Mouse (Mus musculus) forebrain, embryonic 14.5 days (tissue): Measurements from ENCODE around the gene Herc4. TPM values are rescaled to one million over a fixed set of nuclear protein-coding genes. Genes with fewer than 3 reads are reported as not detected.

ENCODE experiments used
- ATAC-seq: fragments of 200-750 bp; cut with Nextera tagmentation; 2 replicates; pipeline ENCODE4 v1.8.0; 2017; ENCODE audit warnings: mild to moderate bottlenecking, moderate library complexity
- DNase-seq: peaks from one replicate; pipeline ENCODE4 v3.0.0-alpha.2; 2015; ENCODE audit warnings: low spot score
- H3K27ac ChIP-seq: fragments of 300-500 bp; sonication (generic); 2 replicates; pipeline ENCODE4 v1.5.1; 2014; ENCODE audit warnings: low read depth, mild to moderate bottlenecking, control low read depth, low read length, moderate library complexity
- H3K27me3 ChIP-seq: fragments of 300-500 bp; sonication (generic); replicated peaks from 2 replicates; pipeline ENCODE4 v1.6.1; 2014; ENCODE audit warnings: low read length, control low read depth, mixed read lengths; ENCODE audit not compliant: control insufficient read depth, insufficient read depth
- H3K36me3 ChIP-seq: fragments of 300-500 bp; sonication (generic); 2 replicates; pipeline ENCODE4 v1.6.1; 2014; ENCODE audit warnings: low read length, control low read depth; ENCODE audit not compliant: control insufficient read depth, insufficient read depth
- H3K4me1 ChIP-seq: fragments of 300-500 bp; sonication (generic); 2 replicates; pipeline ENCODE4 v1.6.1; 2014; ENCODE audit warnings: antibody characterized with exemption, low read length, control low read depth; ENCODE audit not compliant: control insufficient read depth, insufficient read depth
- H3K4me2 ChIP-seq: fragments of 300-500 bp; sonication (generic); 2 replicates; pipeline ENCODE4 v1.6.1; 2014; ENCODE audit warnings: mild to moderate bottlenecking, control low read depth, low read length
- H3K4me3 ChIP-seq: fragments of 300-500 bp; sonication (generic); 2 replicates; pipeline ENCODE4 v1.5.1; 2014; ENCODE audit warnings: low read depth, low read length, control low read depth
- H3K9ac ChIP-seq: fragments of 300-500 bp; sonication (generic); 2 replicates; pipeline ENCODE4 v1.6.1; 2014; ENCODE audit warnings: mild to moderate bottlenecking, low read length, control low read depth, moderate library complexity
- H3K9me3 ChIP-seq: fragments of 300-500 bp; sonication (generic); replicated peaks from 2 replicates; pipeline ENCODE4 v1.6.1; 2016; ENCODE audit warnings: low read length, control low read depth, mixed read lengths; ENCODE audit not compliant: control insufficient read depth
- WGBS: fragments of 180-500 bp; shearing (Covaris S2); extraction: QIAGEN DNeasy Blood & Tissue Kit; methylation state at CpG from one replicate; pipeline ENCODE4 v1.1.7; 2014; 5-methylcytosine and 5-hydroxymethylcytosine counted together
- polyA plus RNA-seq: library from polyadenylated mRNA; unstranded; fragments of >200 nt; fragmentation: Nextera tagmentation; extraction: Ambion mirVana; gene quantifications from 2 replicates; pipeline ENCODE4 v1.2.1, GENCODE M21; 2014

Herc4 gene
- polyA plus RNA-seq, 1 experiment from 2014 or later, result 36.6 TPM

DNA sequence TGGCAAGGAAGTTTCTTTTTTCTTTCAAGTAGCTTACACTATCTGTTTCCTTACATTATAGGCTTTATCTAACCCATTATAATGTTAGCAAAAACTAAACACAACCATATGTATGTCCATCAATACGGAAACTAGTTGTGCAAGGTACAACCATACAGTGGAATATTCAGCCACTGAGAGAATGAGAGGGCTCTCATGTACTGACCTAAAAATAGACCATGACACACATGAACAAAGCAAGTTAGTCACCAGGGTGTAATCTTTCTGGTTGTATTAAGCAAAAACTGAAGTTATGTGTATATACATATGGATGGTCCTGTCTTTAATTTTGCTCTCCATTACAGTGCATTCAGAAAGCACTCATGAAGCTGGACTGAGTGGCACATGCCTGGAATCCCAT, 83.5 kb downstream of the Herc4 start:
- whole genome bisulfite sequencing, result 100% methylated on average over 1 of the region's 1 CpGs

DNA sequence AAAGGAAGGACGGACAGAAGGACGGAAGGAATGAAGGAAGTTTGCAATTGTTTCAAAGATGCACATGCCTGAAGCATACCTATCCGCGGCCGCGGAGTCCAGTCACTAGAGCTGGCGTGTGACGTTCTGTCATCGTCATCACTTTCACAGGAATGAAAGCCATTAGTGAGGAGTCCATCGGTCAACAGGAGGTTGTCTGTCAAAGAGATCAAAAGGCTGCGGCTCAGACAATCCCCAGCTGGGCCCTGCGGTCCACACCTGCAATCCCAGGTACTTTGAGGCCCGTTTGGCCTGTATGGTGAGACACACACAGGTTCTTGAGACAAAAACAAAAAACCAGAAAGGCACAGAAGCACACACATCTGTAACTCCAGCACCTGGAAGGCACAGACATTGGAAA, 93.3 kb downstream of the Herc4 start:
- no peak for ATAC-seq
- 64% methylated on average over 13 of the region's 13 CpGs for WGBS
- peak overlapping the region; percentile 17; the same call in 1 of the 2 replicates for H3K9ac ChIP-seq
- H3K4me1 ChIP-seq, result peaks cover 16% of the 10 kb centered on the region
- H3K9me3 ChIP-seq, result no peaks in the 10 kb centered on the region
- peak overlapping the region; percentile 59 for H3K4me2 ChIP-seq
- peaks cover 18% of the 10 kb centered on the region for H3K36me3 ChIP-seq
- no peak for DNase-seq
- no peaks in the 10 kb centered on the region for H3K27me3 ChIP-seq
- H3K4me3 ChIP-seq, result peak overlapping the region; percentile 74
- no peak overlapping the region for H3K27ac ChIP-seq

More for the DNA sequence above, 83.5 kb downstream of the Herc4 start:
- Histone ChIP-seq H3K4me3 (no peak overlapping the region), H3K9ac (no peak overlapping the region), H3K4me2 (no peak overlapping the region), H3K36me3 (peaks cover 65% of the 10 kb centered on the region), H3K9me3 (no peaks in the 10 kb centered on the region), H3K27ac (no peak overlapping the region), H3K27me3 (no peaks in the 10 kb centered on the region), H3K4me1 (no peaks in the 10 kb centered on the region)
- DNase-seq (no peak), ATAC-seq (no peak)

DNA sequence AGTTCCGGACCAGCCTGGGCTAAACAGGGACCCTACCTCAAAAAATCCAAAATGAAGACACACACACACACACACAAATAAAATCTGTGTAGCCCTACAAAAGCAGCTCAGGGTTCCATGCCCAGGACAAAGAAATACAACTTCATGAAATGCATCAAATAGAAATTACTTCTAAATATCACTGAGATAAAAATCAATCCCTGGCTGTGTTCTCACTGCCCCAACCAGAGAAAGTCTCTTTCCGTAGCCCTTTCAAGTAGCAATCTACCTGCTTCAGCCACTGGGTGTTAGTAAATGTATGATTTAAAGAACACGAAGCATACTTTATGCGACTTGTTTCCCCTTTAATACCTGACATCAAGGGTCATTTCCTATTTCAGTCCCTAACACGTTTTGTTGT, 93.7 kb downstream of the Herc4 start:
- peak overlapping the region; percentile 59 for H3K4me2 ChIP-seq
- no peaks in the 10 kb centered on the region for H3K9me3 ChIP-seq
- H3K27me3 ChIP-seq, result no peaks in the 10 kb centered on the region
- no peak overlapping the region for H3K27ac ChIP-seq
- DNase-seq, result no peak
- 22% methylated on average over 5 of the region's 5 CpGs for WGBS
- peak overlapping the region; percentile 17; the same call in 1 of the 2 replicates for H3K9ac ChIP-seq
- ATAC-seq, result no peak
- peak overlapping the region; percentile 74 for H3K4me3 ChIP-seq
- H3K4me1 ChIP-seq, result peaks cover 16% of the 10 kb centered on the region
- H3K36me3 ChIP-seq, result peaks cover 17% of the 10 kb centered on the region

DNA sequence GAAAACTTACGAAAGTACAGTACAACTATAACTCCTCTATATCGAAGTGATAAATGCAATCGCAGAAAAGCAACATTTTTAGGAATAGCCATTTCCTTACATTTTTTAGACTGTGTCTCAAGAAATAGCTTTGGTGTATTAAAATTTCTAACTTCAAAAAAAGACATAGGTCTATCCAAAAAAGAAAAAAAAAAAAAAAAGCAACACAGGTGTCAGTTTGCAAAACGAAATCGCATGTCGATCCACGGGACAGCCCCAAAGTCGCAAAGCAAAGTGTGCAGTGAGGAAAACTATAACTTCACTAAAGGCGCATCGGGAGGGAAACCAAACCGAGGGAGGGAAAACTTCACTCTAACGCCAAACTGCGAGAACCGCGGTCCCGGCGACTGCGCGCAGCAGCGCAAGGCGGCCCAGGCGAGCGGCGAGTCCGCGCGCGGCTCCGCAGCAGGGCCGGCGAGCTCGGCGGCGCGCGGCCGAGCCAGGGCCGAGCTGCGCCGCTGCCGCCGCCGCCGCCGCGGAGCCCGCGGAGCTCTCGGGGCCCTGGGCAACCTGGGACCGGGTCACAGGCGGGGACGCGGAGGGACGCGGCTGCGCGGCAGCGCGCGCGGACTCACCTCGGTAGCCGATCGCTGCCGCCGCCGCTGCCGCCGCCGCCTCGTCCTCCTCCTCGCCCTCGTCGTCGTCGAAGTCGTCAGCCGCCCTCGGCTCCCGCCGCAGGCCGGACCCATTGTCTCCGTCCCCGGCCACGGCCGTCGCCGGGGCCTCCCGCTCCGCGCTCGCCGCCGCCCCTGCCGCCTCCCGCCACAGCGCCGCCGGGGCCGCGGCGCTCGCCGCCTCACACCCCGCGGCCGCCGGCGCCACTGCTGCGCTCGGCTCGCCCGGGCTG, 94.6 kb downstream of the Herc4 start:
- H3K27me3 ChIP-seq, result no peaks in the 10 kb centered on the region
- H3K9me3 ChIP-seq, result no peaks in the 10 kb centered on the region
- peak overlapping the region; percentile 90 for H3K9ac ChIP-seq
- peak overlapping the region; percentile 59 for H3K4me2 ChIP-seq
- H3K27ac ChIP-seq, result peak overlapping the region; percentile 90
- WGBS, result under 1% methylated on average over 71 of the region's 113 CpGs
- peak; percentile 84 for ATAC-seq
- DNase-seq, result peak; percentile 65
- H3K36me3 ChIP-seq, result peaks cover 12% of the 10 kb centered on the region
- H3K4me1 ChIP-seq, result peaks cover 16% of the 10 kb centered on the region
- H3K4me3 ChIP-seq, result peak overlapping the region; percentile 74

DNA sequence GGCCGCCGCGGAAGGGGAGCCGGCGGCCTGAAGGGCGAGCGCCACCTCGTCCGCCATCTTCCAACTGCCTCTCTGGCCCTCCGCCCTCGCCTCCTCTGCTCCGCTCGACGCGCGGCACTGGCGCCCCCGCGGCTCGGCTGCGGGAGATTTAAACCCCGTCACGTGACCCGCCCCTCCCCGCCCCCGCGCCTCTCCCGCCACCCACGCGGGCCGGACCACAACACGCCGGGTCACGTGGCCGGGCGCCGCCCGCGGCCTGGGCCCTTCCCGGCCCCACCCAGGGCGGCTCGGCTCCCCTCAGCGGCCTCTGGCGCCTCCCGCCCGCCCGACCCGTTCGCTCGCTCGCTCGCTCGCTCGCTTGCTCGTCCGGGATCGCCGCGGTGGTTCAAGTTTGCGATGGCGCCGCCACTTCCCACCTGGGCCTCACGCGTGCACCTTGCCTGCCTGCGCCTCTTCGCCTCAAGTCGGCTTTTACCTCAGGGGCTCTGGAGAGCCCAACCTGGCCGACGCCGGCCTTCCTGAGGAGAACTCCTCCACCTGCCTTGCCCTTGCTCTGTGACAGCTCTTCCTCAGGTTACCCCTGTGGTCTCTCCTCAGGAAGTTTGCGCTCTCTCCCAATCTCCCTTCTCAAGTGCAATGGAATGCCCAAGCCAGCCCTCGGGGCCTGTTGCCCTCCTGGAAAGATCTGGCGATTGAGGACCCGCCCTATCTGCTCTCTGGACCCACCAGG, 95.5 kb downstream of the Herc4 start:
- WGBS, result 3% methylated on average over 46 of the region's 74 CpGs
- peak overlapping the region; percentile 90 for H3K9ac ChIP-seq
- H3K27ac ChIP-seq, result peak overlapping the region; percentile 90
- DNase-seq (peak; percentile 91), ATAC-seq (peak; percentile 94)
- H3K27me3 ChIP-seq, result no peaks in the 10 kb centered on the region
- peaks cover 4% of the 10 kb centered on the region; the same call in 1 of the 2 replicates for H3K36me3 ChIP-seq
- H3K4me1 ChIP-seq, result peaks cover 16% of the 10 kb centered on the region
- H3K4me3 ChIP-seq, result peak overlapping the region; percentile 74
- H3K9me3 ChIP-seq, result no peaks in the 10 kb centered on the region
- H3K4me2 ChIP-seq, result peak overlapping the region; percentile 59

DNA sequence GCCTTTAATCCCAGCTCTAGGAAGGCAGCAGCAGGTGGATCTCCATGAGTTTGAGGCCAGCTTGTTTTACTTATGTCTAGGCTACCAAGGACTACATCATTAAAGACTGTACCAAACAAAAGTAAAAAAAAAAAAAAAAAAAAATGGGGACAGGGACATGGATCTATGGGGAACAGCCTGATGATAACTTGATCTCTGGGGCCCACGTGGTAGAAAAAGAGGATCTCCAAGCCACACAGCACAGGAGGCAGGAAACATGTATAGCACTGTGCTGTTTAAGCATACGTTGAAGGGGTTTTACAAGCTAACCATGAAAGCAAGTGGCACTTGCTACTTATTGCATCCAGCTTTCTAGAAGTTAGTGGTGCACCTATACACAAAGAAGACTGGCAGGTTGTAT, 97.7 kb downstream of the Herc4 start:
- no peak for ATAC-seq
- no peaks in the 10 kb centered on the region for H3K9me3 ChIP-seq
- H3K27ac ChIP-seq, result no peak overlapping the region
- no peak overlapping the region for H3K9ac ChIP-seq
- WGBS, result 85% methylated on average over 2 of the region's 2 CpGs
- no peak for DNase-seq
- no peaks in the 10 kb centered on the region for H3K27me3 ChIP-seq
- H3K4me3 ChIP-seq, result no peak overlapping the region
- peaks cover 14% of the 10 kb centered on the region for H3K4me1 ChIP-seq
- H3K36me3 ChIP-seq, result no peaks in the 10 kb centered on the region
- no peak overlapping the region for H3K4me2 ChIP-seq

DNA sequence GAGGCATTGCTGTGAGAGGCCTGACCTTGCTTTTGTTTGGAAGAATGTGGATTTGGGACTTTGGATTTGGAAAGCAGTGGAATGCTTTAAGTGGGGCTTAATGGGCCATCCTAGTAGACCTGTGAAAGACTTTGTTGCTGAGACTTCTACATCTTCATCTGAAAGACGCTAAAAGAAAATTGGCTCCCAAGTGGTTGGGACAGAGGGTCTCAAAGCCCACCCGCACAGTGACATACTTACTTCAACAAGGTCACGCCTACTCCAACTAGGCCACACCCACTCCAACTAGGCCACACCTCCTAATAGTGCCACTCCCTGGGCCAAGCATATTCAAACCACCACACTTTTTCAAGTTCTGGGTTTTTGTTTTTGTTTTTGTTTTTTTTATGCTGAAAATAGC, 101.1 kb downstream of the Herc4 start:
- no peaks in the 10 kb centered on the region for H3K27me3 ChIP-seq
- H3K27ac ChIP-seq, result no peak overlapping the region
- no peak overlapping the region for H3K4me2 ChIP-seq
- no peaks in the 10 kb centered on the region for H3K4me1 ChIP-seq
- ATAC-seq (no peak), DNase-seq (no peak)
- no peak overlapping the region for H3K4me3 ChIP-seq
- WGBS, result 95% methylated on average over 3 of the region's 3 CpGs
- H3K36me3 ChIP-seq, result no peaks in the 10 kb centered on the region
- H3K9ac ChIP-seq, result no peak overlapping the region
- no peaks in the 10 kb centered on the region for H3K9me3 ChIP-seq

DNA sequence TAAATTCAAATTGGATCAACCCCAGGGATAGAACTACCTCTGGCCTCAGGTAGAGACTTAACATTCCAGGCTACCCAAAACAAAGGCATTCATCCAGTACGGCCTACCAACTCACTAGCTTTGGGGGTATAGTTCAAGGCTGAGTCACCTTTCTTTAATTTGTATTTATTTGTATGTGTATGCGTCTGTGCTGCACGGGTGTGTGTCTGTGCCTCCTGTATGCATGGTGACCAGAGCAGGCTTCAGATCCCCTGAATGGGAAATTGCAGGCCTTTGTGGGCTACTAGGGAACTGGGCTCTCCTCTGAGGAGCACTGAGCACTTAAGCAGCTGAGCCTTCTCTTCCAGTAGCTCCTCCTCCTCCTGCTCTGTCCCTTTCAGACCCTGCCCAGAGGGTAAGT, 104.7 kb downstream of the Herc4 start:
- H3K4me3 ChIP-seq, result no peak overlapping the region
- no peak for ATAC-seq
- WGBS, result 37% methylated on average over 3 of the region's 3 CpGs
- no peak overlapping the region for H3K27ac ChIP-seq
- no peaks in the 10 kb centered on the region for H3K27me3 ChIP-seq
- H3K4me2 ChIP-seq, result no peak overlapping the region
- no peaks in the 10 kb centered on the region for H3K36me3 ChIP-seq
- no peak for DNase-seq
- H3K4me1 ChIP-seq, result no peaks in the 10 kb centered on the region
- no peak overlapping the region for H3K9ac ChIP-seq
- no peaks in the 10 kb centered on the region for H3K9me3 ChIP-seq

DNA sequence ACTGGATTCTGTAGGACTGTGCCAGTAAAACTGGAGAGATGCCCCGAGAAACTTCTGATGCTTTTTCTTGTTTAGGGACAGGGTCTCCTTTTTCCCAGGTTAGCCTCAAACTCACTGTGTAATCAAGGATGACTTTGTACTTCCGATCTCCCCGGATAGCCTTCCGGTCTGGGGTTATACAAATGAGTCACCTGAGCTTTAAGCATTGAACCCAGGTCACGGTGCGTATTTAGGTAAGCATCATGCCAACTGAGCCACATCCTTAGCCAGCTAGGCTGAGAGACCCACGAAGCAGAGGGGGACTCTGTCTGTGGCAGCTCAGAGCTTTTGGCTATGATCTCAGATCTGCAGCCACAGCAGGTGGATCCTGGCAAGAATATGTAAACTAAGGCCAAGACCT, 107.1 kb downstream of the Herc4 start:
- WGBS, result 91% methylated on average over 7 of the region's 7 CpGs
- Histone ChIP-seq H3K4me2 (no peak overlapping the region), H3K27ac (no peak overlapping the region), H3K36me3 (no peaks in the 10 kb centered on the region), H3K4me1 (no peaks in the 10 kb centered on the region), H3K27me3 (no peaks in the 10 kb centered on the region), H3K4me3 (no peak overlapping the region), H3K9me3 (no peaks in the 10 kb centered on the region), H3K9ac (no peak overlapping the region)
- DNase-seq (no peak), ATAC-seq (no peak)
